Comparison of ENCODE assay signal across 28 mouse cellular contexts in the genomic region with DNA sequence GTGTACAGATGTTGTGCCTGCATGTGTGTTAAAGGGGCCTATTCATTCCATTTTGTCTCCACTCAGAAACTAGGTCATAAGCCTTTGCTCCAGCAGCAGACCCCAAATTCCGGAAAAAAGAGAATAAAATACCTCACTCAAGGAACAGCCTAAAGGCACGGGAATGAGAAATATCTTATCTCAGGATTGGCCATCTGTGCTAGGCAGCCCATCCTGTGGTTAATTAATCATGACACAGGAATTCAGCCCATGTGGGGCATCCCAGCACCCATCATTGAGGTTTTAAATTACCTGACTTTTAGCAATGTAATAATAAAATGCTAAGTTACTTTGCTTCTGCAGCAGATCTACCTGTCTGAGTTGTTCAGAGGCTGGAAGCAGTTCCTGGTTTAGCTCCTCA. TPM values are rescaled to one million over a fixed set of nuclear protein-coding genes. Genes with fewer than 3 reads are reported as not detected.
DNase-seq lines count a peak whose midpoint lies in the region; ATAC-seq and TF ChIP-seq lines count a peak whose summit lies in the region.
"Had no signal": no experiment of that assay in that cellular context is flagged by ENCODE, and none has a peak within 500 bp of the region (broad histone marks: within the 10 kb centered on the region; RNA-seq: fewer than 3 reads in every experiment).

No protein-coding gene starts in this region.

- H3K36me3 ChIP-seq in MEL (ENCODE audit: control insufficient read depth in 1 of 2, insufficient read depth in 2 of 2, low read length in 2 of 2) (no peaks in the 10 kb centered on the region), myocyte (ENCODE audit: control insufficient read depth, insufficient read depth) (no peaks in the 10 kb centered on the region)

- H3K4me1 ChIP-seq in MEL (ENCODE audit: control insufficient read depth in 1 of 2, insufficient read depth in 2 of 2, low read length in 2 of 2) = 0 out of 4 replicates have a peak, but pooled peaks cover 0 to 2% of the 10 kb centered on the region in 2 experiments
- H3K4me1 ChIP-seq: embryonic facial prominence, embryonic 13.5 days; embryonic facial prominence, embryonic 15.5 days; forebrain, embryonic 10.5 days; forebrain, embryonic 12.5 days had no signal

- TF ChIP-seq POLR2A in MEL (IDR thresholded peaks at IDR 0.05; ENCODE audit: control insufficient read depth in 1 of 2, insufficient read depth in 1 of 2, low read depth in 1 of 2, low read length in 2 of 2, poor library complexity in 1 of 2) (no peak), myocyte (IDR thresholded peaks at IDR 0.05; ENCODE audit: insufficient read length, low read depth) (no peak)

- no peaks in the 10 kb centered on the region for H3K27me3 ChIP-seq in MEL (ENCODE audit: control insufficient read depth in 1 of 2, insufficient read depth in 2 of 2, low read length in 2 of 2)
- H3K27me3 ChIP-seq in myocyte (ENCODE audit: control insufficient read depth, insufficient read depth, insufficient read length) = no peaks in the 10 kb centered on the region
- H3K27me3 ChIP-seq: CH12.LX; embryonic facial prominence, embryonic 13.5 days; embryonic facial prominence, embryonic 15.5 days; forebrain, embryonic 12.5 days had no signal

- no peak overlapping the region for H3ac ChIP-seq in myocyte (ENCODE audit: control insufficient read depth, insufficient read length)

- H3K79me2 ChIP-seq in MEL (ENCODE audit: control insufficient read depth, insufficient read depth, low read length, poor library complexity) (no peaks in the 10 kb centered on the region), myocyte (ENCODE audit: control insufficient read depth, insufficient read depth) (no peaks in the 10 kb centered on the region)

- H3K9me3 ChIP-seq in MEL (replicated peaks; ENCODE audit: insufficient read depth, low read length) = no peaks in the 10 kb centered on the region
- H3K9me3 ChIP-seq: embryonic facial prominence, embryonic 15.5 days; G1E had no signal

- no peak for TF ChIP-seq RAD21 in MEL (IDR thresholded peaks at IDR 0.05; ENCODE audit: low read depth, low read length)

- H3K9ac ChIP-seq in MEL (ENCODE audit: control insufficient read depth, low read depth, low read length, poor library complexity, severe bottlenecking) = no peak overlapping the region
- H3K9ac ChIP-seq: embryonic facial prominence, embryonic 13.5 days; embryonic facial prominence, embryonic 15.5 days; forebrain, embryonic 12.5 days had no signal

- H3K4me3 ChIP-seq in MEL (ENCODE audit: control insufficient read depth in 1 of 2, insufficient read depth in 1 of 2, low read depth in 2 of 2, low read length in 2 of 2) (no peak overlapping the region), myocyte (no peak overlapping the region)
- H3K4me3 ChIP-seq: embryonic facial prominence, embryonic 13.5 days; embryonic facial prominence, embryonic 15.5 days; erythroblast, embryonic 14.5 days; forebrain, embryonic 10.5 days; forebrain, embryonic 12.5 days had no signal

- DNase-seq in heart, adult 11 months = peak; percentile 51
- DNase-seq in heart, adult 9 months (ENCODE audit: low spot score in 2 of 2) = no peak
- DNase-seq in MEL (ENCODE audit: low read depth, low spot score) (no peak), NIH3T3 (ENCODE audit: low read depth) (peak; percentile 13)
- no peak for DNase-seq in spleen, adult 12 weeks (ENCODE audit: low spot score)
- DNase-seq in gastrocnemius, adult 18-20 months (ENCODE audit: low spot score) = no peak
- DNase-seq: adrenal gland, adult 8-10 months; adrenal gland, postnatal 14 days; adrenal gland, postnatal 36 days; cerebellum, adult 11-12 months; cerebellum, adult 2 months; cerebellum, adult 9-10 months; cerebellum, postnatal 10 days; cerebellum, postnatal 25 days; embryo, embryonic 11 days had no signal

- ATAC-seq in megakaryocyte-erythroid progenitor cell, adult 5-6 weeks (replicated peaks; ENCODE audit: low FRiP score, low TSS enrichment, poor library complexity, severe bottlenecking) = no peak
- ATAC-seq: activated CD4-positive, CD25-positive, alpha-beta regulatory T cell, adult 4 months; CD4-positive, CD25-positive, alpha-beta regulatory T cell, adult 4 months; forebrain, embryonic 14.5 days; forebrain, embryonic 16.5 days had no signal

- peak; percentile 46 to 54; a peak in 3 of 4 replicates for TF ChIP-seq EP300 in MEL (IDR thresholded peaks at IDR 0.05; ENCODE audit: low read depth in 1 of 2, low read length in 2 of 2)

- no peak overlapping the region for H3K27ac ChIP-seq in MEL (ENCODE audit: control insufficient read depth, low read depth, low read length)
- H3K27ac ChIP-seq: embryonic facial prominence, embryonic 13.5 days; embryonic facial prominence, embryonic 15.5 days; forebrain, embryonic 10.5 days; forebrain, embryonic 12.5 days had no signal

- peak overlapping the region; percentile 18 for H3K4me2 ChIP-seq in myocyte (ENCODE audit: low read depth)
- H3K4me2 ChIP-seq: embryonic facial prominence, embryonic 13.5 days; embryonic facial prominence, embryonic 15.5 days; forebrain, embryonic 12.5 days had no signal

- no peak for TF ChIP-seq CTCF in MEL (IDR thresholded peaks at IDR 0.05 in 2 of 3, conservative IDR thresholded peaks at IDR 0.05 in 1 of 3; ENCODE audit: control insufficient read depth in 1 of 3, insufficient read depth in 1 of 3, low read depth in 2 of 3, low read length in 3 of 3, poor library complexity in 1 of 3, severe bottlenecking in 1 of 3)

TF ChIP-seq in MEL, 35 proteins besides CTCF, POLR2A, EP300 and RAD21 (continues in another document):
- TF ChIP-seq NRF1 (IDR thresholded peaks at IDR 0.05; ENCODE audit: insufficient read depth, low read depth, low read length, poor library complexity, severe bottlenecking) (no peak), JUND (IDR thresholded peaks at IDR 0.05; ENCODE audit: low read depth, low read length) (no peak), POLR2AphosphoS2 (IDR thresholded peaks at IDR 0.05; ENCODE audit: low read length) (no peak), ZKSCAN1 (IDR thresholded peaks at IDR 0.05; ENCODE audit: low read depth, low read length) (no peak), USF1 (IDR thresholded peaks at IDR 0.05; ENCODE audit: low read depth, low read length) (no peak), TAL1 (IDR thresholded peaks at IDR 0.05; ENCODE audit: low read length) (peak; percentile 47), ETS1 (IDR thresholded peaks at IDR 0.05; ENCODE audit: low read depth, low read length) (no peak), MXI1 (IDR thresholded peaks at IDR 0.05; ENCODE audit: low read depth, low read length) (no peak), UBTF (IDR thresholded peaks at IDR 0.05; ENCODE audit: borderline replicate concordance, insufficient read depth, low read depth, low read length) (no peak), TCF12 (IDR thresholded peaks at IDR 0.05; ENCODE audit: low read depth, low read length) (peak; percentile 35; the same call in 1 of the 2 replicates)

TF ChIP-seq in myocyte, 11 proteins besides CTCF, POLR2A, EP300 and RAD21:
- TF ChIP-seq MYOD1 (IDR thresholded peaks at IDR 0.05; ENCODE audit: control insufficient read depth in 1 of 3, insufficient read length in 2 of 3, low read depth in 2 of 3) (peak in 2 of 3 experiments; percentile 27 to 35), MAX (IDR thresholded peaks at IDR 0.05; ENCODE audit: low read depth) (no peak)

RNA-seq across cellular contexts. Expression of gene Prmt5, which starts 16.0 kb away (rescaled TPM):
- total RNA-seq in MEL (2012; rRNA removed) = 170 and 192 TPM in 2 replicates
- polyA plus RNA-seq in MEL (2012; ENCODE audit: insufficient read depth in 1 of 2, insufficient read length in 2 of 2, low read depth in 1 of 2, low replicate concordance in 2 of 2, missing spikeins in 1 of 2) (100 to 1,000 TPM in 1 of 2 experiments, not detected in 1; 167 TPM), myocyte (2012; fragmentation: generic; extraction: Trizol) (140 TPM)
- total RNA-seq in gastrocnemius, adult 18-20 months (2021) = 10 to 100 TPM; 29.6 to 32.1 TPM
- 73.8 and 87.5 TPM in 2 replicates for total RNA-seq in megakaryocyte-erythroid progenitor cell, adult 5-6 weeks (2014; fragmentation: Nextera tagmentation)
- 71.5 and 77.3 TPM in 2 replicates for total RNA-seq in megakaryocyte-erythroid progenitor cell, adult 5-6 weeks (2017)

RNA-seq across cellular contexts. Expression of gene Rem2, which starts 25.5 kb away (rescaled TPM):
- 28.6 and 38.8 TPM in 2 replicates for total RNA-seq in MEL (2012; rRNA removed)
- 1 to 10 TPM in 1 of 2 experiments, not detected in 1; 4.8 TPM for polyA plus RNA-seq in MEL (2012; ENCODE audit: insufficient read depth in 1 of 2, insufficient read length in 2 of 2, low read depth in 1 of 2, low replicate concordance in 2 of 2, missing spikeins in 1 of 2)
- 0.20 TPM for polyA plus RNA-seq in myocyte (2012; fragmentation: generic; extraction: Trizol)
- not detected for total RNA-seq in gastrocnemius, adult 18-20 months (2021)
- 0.50 and 3.5 TPM in 2 replicates for total RNA-seq in megakaryocyte-erythroid progenitor cell, adult 5-6 weeks (2014; fragmentation: Nextera tagmentation)
- total RNA-seq in megakaryocyte-erythroid progenitor cell, adult 5-6 weeks (2017) = 0.80 and 2.0 TPM in 2 replicates
- total RNA-seq: G1E had no signal
- polyA plus RNA-seq: erythroblast, embryonic 14.5 days had no signal

RNA-seq across cellular contexts. Expression of gene Lrp10, which starts 37.4 kb away (rescaled TPM):
- 53.6 and 55.4 TPM in 2 replicates for total RNA-seq in MEL (2012; rRNA removed)
- 100 to 1,000 TPM in 1 of 2 experiments, not detected in 1; 110 TPM for polyA plus RNA-seq in MEL (2012; ENCODE audit: insufficient read depth in 1 of 2, insufficient read length in 2 of 2, low read depth in 1 of 2, low replicate concordance in 2 of 2, missing spikeins in 1 of 2)
- polyA plus RNA-seq in myocyte (2012; fragmentation: generic; extraction: Trizol) = 81.8 TPM
- 10 to 100 TPM; 28.5 to 31.2 TPM for total RNA-seq in gastrocnemius, adult 18-20 months (2021)
- total RNA-seq in megakaryocyte-erythroid progenitor cell, adult 5-6 weeks (2014; fragmentation: Nextera tagmentation) = 38.4 and 38.6 TPM in 2 replicates
- total RNA-seq in megakaryocyte-erythroid progenitor cell, adult 5-6 weeks (2017) = 13.0 and 19.9 TPM in 2 replicates

RNA-seq across cellular contexts. Expression of gene Haus4, which starts 53.1 kb away (rescaled TPM):
- total RNA-seq in MEL (2012; rRNA removed) = 39.2 and 47.5 TPM in 2 replicates
- polyA plus RNA-seq in MEL (2012; ENCODE audit: insufficient read depth in 1 of 2, insufficient read length in 2 of 2, low read depth in 1 of 2, low replicate concordance in 2 of 2, missing spikeins in 1 of 2) (10 to 100 TPM in 1 of 2 experiments, not detected in 1; 73.4 TPM), myocyte (2012; fragmentation: generic; extraction: Trizol) (23.5 TPM)
- 1 to 10 TPM; 2.5 to 3.0 TPM for total RNA-seq in gastrocnemius, adult 18-20 months (2021)
- total RNA-seq in megakaryocyte-erythroid progenitor cell, adult 5-6 weeks (2014; fragmentation: Nextera tagmentation) = 94.2 and 97.3 TPM in 2 replicates
- 60.5 and 68.2 TPM in 2 replicates for total RNA-seq in megakaryocyte-erythroid progenitor cell, adult 5-6 weeks (2017)

Comparison
In these comparisons a context has a peak if more than half of its experiments do, and no peak if none do; other contexts are left out.
1. DNase-seq: peak in heart, adult 11 months (single experiment) and NIH3T3 (single experiment); none in heart, adult 9 months (0 of 2), MEL (single experiment), spleen, adult 12 weeks (single experiment) and gastrocnemius, adult 18-20 months (single experiment).